Mouse (Mus musculus) heart, adult 2 months (tissue): Measurements from ENCODE around the gene Dab1. TPM values are rescaled to one million over a fixed set of nuclear protein-coding genes. Genes with fewer than 3 reads are reported as not detected.

ENCODE experiments used
- DNase-seq, 2 experiments: peaks; one replicate each; pipeline ENCODE4 v3.0.0; 2021
- H3K27ac ChIP-seq: fragments of 200-600 bp; 2 replicates; pipeline ENCODE4 v1.8.1; 2022
- H3K27me3 ChIP-seq: fragments of 200-500 bp; 2 replicates; pipeline ENCODE4 v1.6.1; 2012; ENCODE audit warnings: mild to moderate bottlenecking, low read length, inconsistent platforms, mixed read lengths; ENCODE audit not compliant: control insufficient read depth, insufficient read depth
- H3K36me3 ChIP-seq: fragments of 200-500 bp; 2 replicates; pipeline ENCODE4 v1.6.1; 2012; ENCODE audit warnings: low read length, inconsistent platforms; ENCODE audit not compliant: control insufficient read depth, insufficient read depth
- H3K4me1 ChIP-seq: fragments of 200-500 bp; 2 replicates; pipeline ENCODE4 v1.6.1; 2011; ENCODE audit warnings: low read length; ENCODE audit not compliant: control insufficient read depth, insufficient read depth
- H3K4me3 ChIP-seq: fragments of 200-600 bp; 2 replicates; pipeline ENCODE4 v1.8.1; 2022
- H3K79me2 ChIP-seq: fragments of 200-500 bp; replicated peaks from 2 replicates; pipeline ENCODE4 v1.6.1; 2012; ENCODE audit warnings: mild to moderate bottlenecking, inconsistent platforms, low read length, moderate library complexity, mixed read lengths; ENCODE audit not compliant: control insufficient read depth, insufficient read depth
- H3K9ac ChIP-seq: fragments of 200-500 bp; 2 replicates; pipeline ENCODE4 v1.6.1; 2012; ENCODE audit warnings: low read depth, mild to moderate bottlenecking, control low read depth, inconsistent platforms, low read length, mixed read lengths
- CTCF ChIP-seq: fragments of 200-600 bp; IDR thresholded peaks from 2 replicates; pipeline ENCODE4 v1.8.1; 2022; ENCODE audit warnings: antibody characterized with exemption, mild to moderate bottlenecking, moderate library complexity
- EP300 ChIP-seq: fragments of 200-500 bp; IDR thresholded peaks from 2 replicates; pipeline ENCODE4 v1.6.1; 2011; ENCODE audit warnings: low read depth, low read length, control low read depth; ENCODE audit not compliant: insufficient read depth
- POLR2A ChIP-seq: fragments of 200-500 bp; IDR thresholded peaks from 2 replicates; pipeline ENCODE4 v1.6.1; 2011; ENCODE audit warnings: mild to moderate bottlenecking, low read depth, low read length, control low read depth; ENCODE audit not compliant: insufficient read depth
- WGBS: fragments of 180-500 bp; shearing (Covaris S2); methylation state at CpG from one replicate; pipeline ENCODE4 v1.1.7; 2018; 5-methylcytosine and 5-hydroxymethylcytosine counted together
- intact Hi-C: fragments of 180-260 bp; cut with DNase I; formaldehyde crosslinking; loops from one replicate; pipeline ENCODE4 v1.15.1; 2025
- polyA plus RNA-seq: library from polyadenylated mRNA; depleted of rRNA; stranded (reverse); fragments of >200 nt; gene quantifications from 2 replicates; pipeline ENCODE4 v1.2.3, GENCODE M21; 2012
- total RNA-seq, 2 experiments: library from RNA; stranded (reverse); gene quantifications; 2 replicates each; pipeline ENCODE4 v1.2.3; 2021

Gene Dab1
- total and polyA plus RNA-seq, 3 experiments = 0.21 TPM; not detected in 2

- Histone ChIP-seq H3K36me3 (no peaks in the 10 kb centered on the region), H3K27ac (no peak overlapping the region), H3K9ac (no peak overlapping the region), H3K79me2 (no peaks in the 10 kb centered on the region), H3K4me3 (no peak overlapping the region), H3K27me3 (no peaks in the 10 kb centered on the region), H3K4me1 (no peaks in the 10 kb centered on the region)
- intact Hi-C loops = no loop called here
- DNase-seq = no peak
- TF ChIP-seq EP300 (no peak), CTCF (no peak), POLR2A (no peak)
- WGBS = 79% methylated on average over 5 of the region's 5 CpGs
These were observed 1160.3 kb downstream of the Dab1 start for GRCm38 (mm10) chr4:104779460-104779859.

- intact Hi-C loops = no loop called here
- H3K79me2 ChIP-seq = no peaks in the 10 kb centered on the region
- no peak overlapping the region for H3K27ac ChIP-seq
- no peak overlapping the region for H3K4me3 ChIP-seq
- no peak overlapping the region for H3K9ac ChIP-seq
- no peak for TF ChIP-seq EP300
- TF ChIP-seq POLR2A = no peak
- no peak for TF ChIP-seq CTCF
- no peaks in the 10 kb centered on the region for H3K36me3 ChIP-seq
- H3K27me3 ChIP-seq = no peaks in the 10 kb centered on the region
- H3K4me1 ChIP-seq = no peaks in the 10 kb centered on the region
- 89% methylated on average over 3 of the region's 3 CpGs for WGBS
- DNase-seq = no peak
These were observed 1162.3 kb downstream of the Dab1 start for GRCm38 (mm10) chr4:104781441-104781840.

GRCm38 (mm10) chr4:104782346-104782745, 1163.2 kb downstream of the Dab1 start:
- H3K79me2 ChIP-seq = no peaks in the 10 kb centered on the region
- TF ChIP-seq CTCF = no peak
- no peak for TF ChIP-seq POLR2A
- no peak for TF ChIP-seq EP300
- no peak overlapping the region for H3K9ac ChIP-seq
- no peaks in the 10 kb centered on the region for H3K36me3 ChIP-seq
- 56% methylated on average over 4 of the region's 4 CpGs for WGBS
- no peak for DNase-seq
- H3K27ac ChIP-seq = no peak overlapping the region
- no peaks in the 10 kb centered on the region for H3K27me3 ChIP-seq
- no peak overlapping the region for H3K4me3 ChIP-seq
- H3K4me1 ChIP-seq = no peaks in the 10 kb centered on the region
- intact Hi-C loops = no loop called here

- intact Hi-C loops = no loop called here
- 65% methylated on average over 4 of the region's 4 CpGs for WGBS
These were observed 1173.0 kb downstream of the Dab1 start for GRCm38 (mm10) chr4:104792111-104792510.

More at GRCm38 (mm10) chr4:104792111-104792510, 1173.0 kb downstream of the Dab1 start:
- H3K27ac ChIP-seq = no peak overlapping the region
- no peak overlapping the region for H3K4me3 ChIP-seq
- H3K4me1 ChIP-seq = no peaks in the 10 kb centered on the region
- H3K36me3 ChIP-seq = no peaks in the 10 kb centered on the region
- no peak overlapping the region for H3K9ac ChIP-seq
- no peaks in the 10 kb centered on the region for H3K27me3 ChIP-seq
- DNase-seq = no peak
- TF ChIP-seq POLR2A (no peak), EP300 (no peak), CTCF (no peak)
- no peaks in the 10 kb centered on the region for H3K79me2 ChIP-seq
